Mouse (Mus musculus): ENCODE results near the gene Il5. TPM values are rescaled to one million over a fixed set of nuclear protein-coding genes. Genes with fewer than 3 reads are reported as not detected.
A peak's percentile ranks its signal among the peaks of the same experiment; 100 is the strongest.

Gene Il5
- polyA plus RNA-seq, 1 experiment: not detected

DNA sequence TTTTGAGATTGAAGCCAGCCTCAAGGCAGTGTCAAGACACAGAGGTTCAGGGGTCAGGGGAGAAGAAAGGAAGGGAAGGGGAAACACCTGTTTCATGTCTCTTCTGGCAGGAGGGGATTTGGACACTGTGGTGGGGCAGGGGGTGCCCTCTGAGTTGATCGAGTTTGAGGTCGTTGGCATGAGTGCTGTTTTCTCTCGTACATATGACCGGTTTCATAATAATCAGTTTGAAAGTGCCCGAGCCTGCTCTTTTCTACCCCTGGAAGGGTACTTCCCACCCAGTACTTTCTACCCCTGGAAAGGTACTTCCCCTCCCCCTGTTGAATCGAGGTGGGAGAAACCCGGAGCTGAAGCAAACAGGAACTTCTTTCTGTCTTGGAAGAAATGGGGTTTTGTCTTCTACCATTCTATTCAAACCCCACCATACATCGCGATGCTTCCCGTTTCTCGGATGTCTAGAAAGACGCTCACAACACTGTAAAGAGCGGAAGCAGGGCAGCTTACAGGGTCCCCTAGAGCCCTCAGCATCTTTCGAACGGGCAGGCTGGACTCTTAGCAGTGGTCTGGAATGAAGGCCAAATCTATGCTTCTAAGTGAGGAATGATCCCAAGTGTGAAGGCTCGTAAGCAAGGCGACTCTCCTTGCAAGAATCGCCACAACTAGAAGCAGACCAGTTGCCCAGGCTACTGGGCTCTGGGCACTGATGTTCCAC, 14.5 kb downstream of the Il5 start:
- no peaks in the 10 kb centered on the region; the same call in 1 of the 2 replicates for H3K4me1 ChIP-seq (ENCODE audit: control insufficient read depth, insufficient read depth, low read length)
- TF ChIP-seq CTCF (IDR thresholded peaks at IDR 0.05; ENCODE audit: control insufficient read depth, insufficient read depth, low read length) (no peak), POLR2A (IDR thresholded peaks at IDR 0.05; ENCODE audit: borderline replicate concordance, control insufficient read depth, low read depth, low read length) (no peak)
- H3K4me3 ChIP-seq (replicated peaks; ENCODE audit: control insufficient read depth, low read depth, low read length): no peak overlapping the region
- WGBS: 42% methylated on average over 18 of the region's 18 CpGs
- no peak overlapping the region for H3K27ac ChIP-seq (ENCODE audit: control insufficient read depth, insufficient read depth, low read depth, low read length, poor library complexity)

GRCm38 (mm10) chr11:53735682-53736245, 15.2 kb downstream of the Il5 start:
- TF ChIP-seq CTCF (IDR thresholded peaks at IDR 0.05; ENCODE audit: control insufficient read depth, insufficient read depth, low read length): peak; percentile 98
- no peak for TF ChIP-seq POLR2A (IDR thresholded peaks at IDR 0.05; ENCODE audit: borderline replicate concordance, control insufficient read depth, low read depth, low read length)
- Histone ChIP-seq H3K4me1 (ENCODE audit: control insufficient read depth, insufficient read depth, low read length) (no peaks in the 10 kb centered on the region; the same call in 1 of the 2 replicates), H3K27ac (ENCODE audit: control insufficient read depth, insufficient read depth, low read depth, low read length, poor library complexity) (no peak overlapping the region), H3K4me3 (replicated peaks; ENCODE audit: control insufficient read depth, low read depth, low read length) (no peak overlapping the region)
- WGBS: 21% methylated on average over 17 of the region's 17 CpGs

DNA sequence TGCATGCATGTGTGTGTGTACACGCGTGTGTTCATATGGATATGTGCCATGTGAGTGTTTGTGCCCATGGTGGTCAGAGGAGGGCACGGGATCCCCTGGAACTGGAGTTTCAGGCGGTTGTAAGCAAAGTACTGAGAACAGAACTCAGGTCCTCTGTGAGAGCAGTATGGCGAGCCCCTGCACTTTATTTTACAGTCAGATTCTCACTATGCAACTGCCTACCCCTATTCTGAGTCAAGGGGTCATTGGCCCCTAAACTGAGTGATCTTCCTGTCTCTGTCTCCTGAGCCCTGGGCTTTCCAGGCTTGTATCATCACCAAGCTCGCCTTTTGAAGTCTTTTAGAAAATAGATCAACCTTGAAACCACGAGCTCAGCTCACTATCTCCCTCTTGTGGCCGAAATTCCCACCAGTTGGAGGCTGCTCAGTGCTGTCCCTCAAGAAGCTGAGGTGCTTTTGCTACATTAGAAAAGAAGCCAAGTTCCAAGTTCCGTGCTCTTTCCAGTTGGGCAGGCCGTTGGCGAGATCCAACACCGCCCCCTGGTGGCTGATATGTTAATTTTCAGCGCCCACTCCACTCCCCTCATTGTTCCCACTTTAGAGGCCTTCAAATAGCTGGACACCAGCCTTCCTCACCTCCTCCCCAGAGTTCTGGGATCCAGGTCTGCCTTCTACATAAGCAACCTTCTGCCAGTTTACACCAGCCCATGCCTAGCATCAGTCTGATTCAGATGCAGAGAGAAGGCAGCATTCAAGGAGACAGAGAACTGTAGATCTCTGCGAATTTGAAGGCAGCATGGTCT, 16.4 kb downstream of the Il5 start:
- Histone ChIP-seq H3K27ac (ENCODE audit: control insufficient read depth, insufficient read depth, low read depth, low read length, poor library complexity) (no peak overlapping the region), H3K4me3 (replicated peaks; ENCODE audit: control insufficient read depth, low read depth, low read length) (no peak overlapping the region), H3K4me1 (ENCODE audit: control insufficient read depth, insufficient read depth, low read length) (no peaks in the 10 kb centered on the region; the same call in 1 of the 2 replicates)
- peak; percentile 69 for TF ChIP-seq CTCF (IDR thresholded peaks at IDR 0.05; ENCODE audit: control insufficient read depth, insufficient read depth, low read length)
- TF ChIP-seq POLR2A (IDR thresholded peaks at IDR 0.05; ENCODE audit: borderline replicate concordance, control insufficient read depth, low read depth, low read length): no peak
- 41% methylated on average over 14 of the region's 14 CpGs for WGBS

DNA sequence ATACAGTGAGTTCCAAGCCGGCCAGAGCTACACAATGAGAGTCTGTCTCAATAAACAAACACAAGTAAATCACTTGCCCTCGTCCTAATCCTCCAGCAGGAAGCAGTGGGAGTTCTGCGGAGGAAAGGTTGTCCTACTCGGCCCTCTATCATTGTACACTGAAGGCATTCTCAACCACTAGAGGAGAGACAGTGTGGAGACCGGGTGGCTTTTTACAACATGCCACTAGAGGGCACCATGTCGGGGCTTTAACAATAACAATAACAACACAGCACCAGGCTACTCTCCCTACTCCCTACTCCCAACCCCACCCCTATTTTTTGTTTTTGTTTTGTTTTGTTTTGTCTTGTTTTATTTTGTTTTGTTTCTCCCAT, 17.0 kb downstream of the Il5 start:
- H3K4me3 ChIP-seq (replicated peaks; ENCODE audit: control insufficient read depth, low read depth, low read length): no peak overlapping the region
- TF ChIP-seq POLR2A (IDR thresholded peaks at IDR 0.05; ENCODE audit: borderline replicate concordance, control insufficient read depth, low read depth, low read length) (no peak), CTCF (IDR thresholded peaks at IDR 0.05; ENCODE audit: control insufficient read depth, insufficient read depth, low read length) (peak; percentile 48)
- H3K27ac ChIP-seq (ENCODE audit: control insufficient read depth, insufficient read depth, low read depth, low read length, poor library complexity): no peak overlapping the region
- H3K4me1 ChIP-seq (ENCODE audit: control insufficient read depth, insufficient read depth, low read length): no peaks in the 10 kb centered on the region; the same call in 1 of the 2 replicates
- 27% methylated on average over 6 of the region's 6 CpGs for WGBS

DNA sequence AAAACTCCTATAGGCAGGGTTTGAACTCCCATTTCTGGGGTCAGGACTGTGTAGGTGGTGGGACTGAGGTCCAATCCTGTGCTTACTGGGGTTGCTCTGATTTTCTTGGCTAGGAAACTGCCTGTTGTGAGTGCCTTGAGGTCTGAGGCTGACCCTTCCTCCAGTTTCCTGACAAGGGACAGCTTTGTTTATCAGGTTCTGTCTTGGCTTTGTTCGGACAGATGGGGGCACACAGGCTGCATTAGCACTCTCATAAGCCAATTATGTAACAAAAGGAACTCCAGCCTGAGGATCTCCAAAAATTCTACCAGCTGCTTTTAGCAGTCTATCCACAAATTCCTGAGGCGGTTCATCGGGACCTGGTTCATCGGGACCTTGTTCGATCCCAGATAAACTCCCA, 21.8 kb downstream of the Il5 start:
- H3K27ac ChIP-seq (ENCODE audit: control insufficient read depth, insufficient read depth, low read depth, low read length, poor library complexity): no peak overlapping the region
- WGBS: 73% methylated on average over 5 of the region's 5 CpGs

GRCm38 (mm10) chr11:53745260-53745659, 24.7 kb downstream of the Il5 start:
- H3K4me1 ChIP-seq (ENCODE audit: control insufficient read depth, insufficient read depth, low read length): peaks cover 2% of the 10 kb centered on the region
- 77% methylated on average over 2 of the region's 2 CpGs for WGBS
- no peak overlapping the region for H3K4me3 ChIP-seq (replicated peaks; ENCODE audit: control insufficient read depth, low read depth, low read length)
- TF ChIP-seq POLR2A (IDR thresholded peaks at IDR 0.05; ENCODE audit: borderline replicate concordance, control insufficient read depth, low read depth, low read length) (no peak), CTCF (IDR thresholded peaks at IDR 0.05; ENCODE audit: control insufficient read depth, insufficient read depth, low read length) (no peak)
- no peak overlapping the region for H3K27ac ChIP-seq (ENCODE audit: control insufficient read depth, insufficient read depth, low read depth, low read length, poor library complexity)

More for the DNA sequence above, 21.8 kb downstream of the Il5 start:
- TF ChIP-seq POLR2A (IDR thresholded peaks at IDR 0.05; ENCODE audit: borderline replicate concordance, control insufficient read depth, low read depth, low read length) (no peak), CTCF (IDR thresholded peaks at IDR 0.05; ENCODE audit: control insufficient read depth, insufficient read depth, low read length) (no peak)
- Histone ChIP-seq H3K4me3 (replicated peaks; ENCODE audit: control insufficient read depth, low read depth, low read length) (no peak overlapping the region), H3K4me1 (ENCODE audit: control insufficient read depth, insufficient read depth, low read length) (no peaks in the 10 kb centered on the region)

GRCm38 (mm10) chr11:53747985-53748384, 27.4 kb downstream of the Il5 start:
- peaks cover 2% of the 10 kb centered on the region for H3K4me1 ChIP-seq (ENCODE audit: control insufficient read depth, insufficient read depth, low read length)
- no peak overlapping the region for H3K27ac ChIP-seq (ENCODE audit: control insufficient read depth, insufficient read depth, low read depth, low read length, poor library complexity)
- 12% methylated on average over 9 of the region's 9 CpGs for WGBS
- no peak overlapping the region for H3K4me3 ChIP-seq (replicated peaks; ENCODE audit: control insufficient read depth, low read depth, low read length)
- no peak for TF ChIP-seq CTCF (IDR thresholded peaks at IDR 0.05; ENCODE audit: control insufficient read depth, insufficient read depth, low read length)
- TF ChIP-seq POLR2A (IDR thresholded peaks at IDR 0.05; ENCODE audit: borderline replicate concordance, control insufficient read depth, low read depth, low read length): no peak

DNA sequence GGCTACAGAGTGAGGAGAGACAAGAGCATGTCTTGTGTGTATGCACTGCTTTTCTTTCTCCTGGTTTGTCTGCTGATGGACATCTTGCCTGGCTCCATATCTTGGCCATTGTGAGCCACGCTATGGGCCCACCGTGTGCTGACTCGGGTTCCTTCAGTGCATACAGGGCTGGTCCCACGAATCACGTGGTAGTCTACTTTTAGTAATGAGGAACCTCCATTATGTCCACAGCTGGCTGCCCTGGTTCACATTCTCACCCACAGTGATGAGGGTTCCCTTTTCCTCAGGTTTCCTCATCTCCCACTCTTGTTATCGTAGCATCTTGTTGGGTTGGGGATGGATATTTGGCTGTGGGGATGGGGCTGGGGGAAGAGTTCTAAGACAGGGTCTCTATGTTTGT, 28.0 kb downstream of the Il5 start:
- no peak overlapping the region for H3K27ac ChIP-seq (ENCODE audit: control insufficient read depth, insufficient read depth, low read depth, low read length, poor library complexity)
- no peak overlapping the region for H3K4me3 ChIP-seq (replicated peaks; ENCODE audit: control insufficient read depth, low read depth, low read length)
- H3K4me1 ChIP-seq (ENCODE audit: control insufficient read depth, insufficient read depth, low read length): peaks cover 2% of the 10 kb centered on the region
- TF ChIP-seq POLR2A (IDR thresholded peaks at IDR 0.05; ENCODE audit: borderline replicate concordance, control insufficient read depth, low read depth, low read length) (no peak), CTCF (IDR thresholded peaks at IDR 0.05; ENCODE audit: control insufficient read depth, insufficient read depth, low read length) (no peak)
- 20% methylated on average over 6 of the region's 6 CpGs for WGBS

All from bone marrow, adult 2 months (tissue).